In the genomic region with DNA sequence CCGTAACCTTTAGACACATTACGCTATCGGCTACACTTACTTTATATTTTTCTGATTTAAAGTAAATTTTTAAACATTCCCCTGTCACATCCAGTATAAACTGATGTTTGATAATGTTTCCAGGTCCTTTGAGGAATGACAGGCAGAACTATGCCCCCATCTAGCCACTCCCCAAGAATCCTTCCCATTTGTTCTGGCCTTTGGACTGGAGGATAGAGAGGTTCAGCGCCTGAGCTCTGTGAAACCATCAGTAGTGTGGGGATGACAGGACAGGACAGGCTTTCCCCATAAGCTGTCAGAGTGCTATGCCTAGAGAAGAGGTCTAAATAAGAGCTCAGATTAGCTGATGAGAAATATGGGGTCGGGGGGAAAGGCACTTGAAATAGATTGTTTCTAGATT, we compare ENCODE assay signal across 24 mouse cellular contexts.
"Had no signal": no experiment of that assay in that cellular context is flagged by ENCODE, and none has a peak within 500 bp of the region (broad histone marks: within the 10 kb centered on the region; RNA-seq: fewer than 3 reads in every experiment).

No protein-coding gene starts in this region.

- H3K36me3 ChIP-seq: limb, embryonic 12.5 days; limb, embryonic 15.5 days; lung, embryonic 15.5 days; midbrain, embryonic 10.5 days; midbrain, embryonic 15.5 days; neural tube, embryonic 12.5 days; neural tube, embryonic 15.5 days had no signal

- DNase-seq: kidney, adult 8-10 months; kidney, postnatal 4 days; left cerebral cortex, postnatal 4 days; lung, adult 18-20 months; lung, postnatal 10 days; lung, postnatal 36 days; right cerebral cortex, adult 18-20 months; right cerebral cortex, postnatal 14 days; right cerebral cortex, postnatal 4 days; thymus, adult 2 months; thymus, postnatal 14 days; thymus, postnatal 4 days had no signal

- H3K4me3 ChIP-seq: limb, embryonic 12.5 days; limb, embryonic 15.5 days; lung, embryonic 15.5 days; megakaryocyte, embryonic 14.5 days; midbrain, embryonic 10.5 days; neural tube, embryonic 12.5 days; neural tube, embryonic 15.5 days had no signal

- H3K4me2 ChIP-seq: limb, embryonic 12.5 days; limb, embryonic 15.5 days; lung, embryonic 15.5 days; neural tube, embryonic 12.5 days; neural tube, embryonic 15.5 days had no signal

- H3K9ac ChIP-seq: limb, embryonic 12.5 days; limb, embryonic 15.5 days; liver, embryonic 14.5 days; lung, embryonic 15.5 days; neural tube, embryonic 12.5 days; neural tube, embryonic 15.5 days had no signal

- ATAC-seq: intestine, embryonic 16.5 days; midbrain, embryonic 15.5 days had no signal

- H3K27ac ChIP-seq: kidney, postnatal 0 days; limb, embryonic 12.5 days; limb, embryonic 15.5 days; liver, embryonic 14.5 days; lung, embryonic 15.5 days; midbrain, embryonic 10.5 days; neural tube, embryonic 12.5 days; neural tube, embryonic 15.5 days; stomach, postnatal 0 days had no signal

- H3K9me3 ChIP-seq: limb, embryonic 12.5 days; limb, embryonic 15.5 days; lung, embryonic 15.5 days; megakaryocyte, embryonic 14.5 days; midbrain, embryonic 10.5 days; midbrain, embryonic 15.5 days; neural tube, embryonic 12.5 days; neural tube, embryonic 15.5 days had no signal
